ENCODE assay signal across 7 mouse cellular contexts in the genomic region with DNA sequence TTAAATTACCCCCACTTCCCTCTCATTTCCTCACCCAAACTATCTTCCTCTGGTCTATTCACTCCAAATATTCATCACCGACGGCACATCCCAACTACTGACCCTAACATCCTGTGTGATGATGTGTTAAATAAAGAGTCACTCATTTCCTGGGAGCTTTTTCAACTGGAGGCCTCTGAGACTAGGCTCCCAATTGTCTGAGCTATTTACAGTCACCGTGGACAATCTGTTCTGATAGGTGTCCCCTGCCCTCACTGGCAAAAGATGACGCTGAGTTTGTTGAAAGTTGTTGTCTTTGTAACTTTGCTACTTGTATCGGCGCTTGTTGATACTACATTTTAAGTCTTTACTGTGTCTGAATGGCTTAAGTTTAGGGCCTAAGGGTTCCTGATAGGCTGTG. TPM values are rescaled to one million over a fixed set of nuclear protein-coding genes. Genes with fewer than 3 reads are reported as not detected.
DNase-seq lines count a peak whose midpoint lies in the region; ATAC-seq and TF ChIP-seq lines count a peak whose summit lies in the region.

No protein-coding gene starts in this region.

- H3K9ac ChIP-seq in embryonic facial prominence, embryonic 15.5 days = peak overlapping the region; percentile 97
- H3K9ac ChIP-seq in hindbrain, postnatal 0 days (replicated peaks; ENCODE audit: low read length) = peak overlapping the region; percentile 82

- peaks cover 25% of the 10 kb centered on the region for H3K4me1 ChIP-seq in embryonic facial prominence, embryonic 15.5 days
- H3K4me1 ChIP-seq in hindbrain, postnatal 0 days (ENCODE audit: insufficient read depth, low read length) = peaks cover 10% of the 10 kb centered on the region; the same call in 1 of the 2 replicates

- no peak for ATAC-seq in embryonic facial prominence, embryonic 15.5 days (ENCODE audit: insufficient number of reproducible peaks, low FRiP score, low TSS enrichment, low read depth)
- no peak for ATAC-seq in hindbrain, postnatal 0 days

- peak overlapping the region; percentile 92 for H3K27ac ChIP-seq in embryonic facial prominence, embryonic 15.5 days (replicated peaks)
- H3K27ac ChIP-seq in hindbrain, postnatal 0 days = no peak overlapping the region

- H3K36me3 ChIP-seq in embryonic facial prominence, embryonic 15.5 days = no peaks in the 10 kb centered on the region; the same call in 1 of the 2 replicates
- no peaks in the 10 kb centered on the region for H3K36me3 ChIP-seq in hindbrain, postnatal 0 days (ENCODE audit: insufficient read depth, low read length)

- 12% methylated on average over 6 of the region's 6 CpGs for WGBS in embryonic facial prominence, embryonic 15.5 days
- 18% methylated on average over 6 of the region's 6 CpGs for WGBS in hindbrain, postnatal 0 days

- H3K27me3 ChIP-seq in embryonic facial prominence, embryonic 15.5 days = no peaks in the 10 kb centered on the region
- no peaks in the 10 kb centered on the region for H3K27me3 ChIP-seq in hindbrain, postnatal 0 days (ENCODE audit: insufficient read depth, low read length)

- no peak for TF ChIP-seq CTCF in hindbrain, postnatal 0 days (IDR thresholded peaks at IDR 0.05; ENCODE audit: low read depth)

- H3K4me2 ChIP-seq in embryonic facial prominence, embryonic 15.5 days (replicated peaks) = peak overlapping the region; percentile 66
- peak overlapping the region; percentile 80 for H3K4me2 ChIP-seq in hindbrain, postnatal 0 days (ENCODE audit: low read depth, low read length)

- DNase-seq in 3T3-L1 (ENCODE audit: low read depth, low spot score) (peak; percentile 33), A20 (ENCODE audit: low read depth, low spot score) (peak; percentile 46)
- no peak for DNase-seq in hindbrain, postnatal 0 days (ENCODE audit: low spot score)
- DNase-seq in natural killer cell, adult 2 months (ENCODE audit: low spot score in 2 of 2) = peak; percentile 9 to 31
- DNase-seq in gastrocnemius, adult 8-10 months (ENCODE audit: low spot score in 2 of 2) = no peak
- DNase-seq in frontal cortex, postnatal 14 days (ENCODE audit: low spot score in 2 of 2) = no peak

- H3K4me3 ChIP-seq in embryonic facial prominence, embryonic 15.5 days (replicated peaks) = peak overlapping the region; percentile 98
- H3K4me3 ChIP-seq in hindbrain, postnatal 0 days (ENCODE audit: low read length) = peak overlapping the region; percentile 79

- no peaks in the 10 kb centered on the region for H3K9me3 ChIP-seq in embryonic facial prominence, embryonic 15.5 days (replicated peaks)
- no peaks in the 10 kb centered on the region for H3K9me3 ChIP-seq in hindbrain, postnatal 0 days (ENCODE audit: low read length)

RNA-seq across cellular contexts. Expression of a gene that starts 1.3 kb away (rescaled TPM):
- 18.7 and 19.1 TPM in 2 replicates for polyA plus RNA-seq in embryonic facial prominence, embryonic 15.5 days (2015; fragmentation: Nextera tagmentation; extraction: Ambion mirVana)
- 20.8 and 33.0 TPM in 2 replicates for total RNA-seq in hindbrain, postnatal 0 days (2014; rRNA removed)
- 8.5 and 8.7 TPM in 2 replicates for polyA plus RNA-seq in hindbrain, postnatal 0 days (2015; fragmentation: Nextera tagmentation; extraction: Ambion mirVana)
- 10 to 100 TPM; 57.5 to 65.9 (median 63.7) TPM for total RNA-seq in gastrocnemius, adult 8-10 months (2022)

Comparison
In these comparisons a context has a peak if more than half of its experiments do, and no peak if none do; other contexts are left out.
1. DNase-seq: peak in 3T3-L1 (single experiment), A20 (single experiment) and natural killer cell, adult 2 months (2 of 2); none in hindbrain, postnatal 0 days (single experiment), gastrocnemius, adult 8-10 months (0 of 2) and frontal cortex, postnatal 14 days (0 of 2).